Mouse (Mus musculus) kidney, embryonic 14.5 days (tissue): ENCODE data around the gene Gal3st2b. TPM values are rescaled to one million over a fixed set of nuclear protein-coding genes. Genes with fewer than 3 reads are reported as not detected.
"Not testable (repeated sequence)": the region's sequence is repeated elsewhere in the genome, so short reads cannot be mapped to it uniquely, and the experiment has no call there.

Source experiments
- ATAC-seq: fragments of 200-750 bp; cut with Nextera tagmentation; 2 replicates; pipeline ENCODE4 v1.8.0; 2017; ENCODE audit warnings: moderate number of reproducible peaks, mild to moderate bottlenecking, moderate TSS enrichment, moderate library complexity; ENCODE audit not compliant: low FRiP score, low TSS enrichment
- H3K27ac ChIP-seq: fragments of 300-500 bp; sonication (generic); 2 replicates; pipeline ENCODE4 v1.5.1; 2014; ENCODE audit warnings: low read depth, mild to moderate bottlenecking, low read length, moderate library complexity, mixed read lengths
- H3K27me3 ChIP-seq: fragments of 300-500 bp; sonication (generic); 2 replicates; pipeline ENCODE4 v1.6.1; 2014; ENCODE audit warnings: mild to moderate bottlenecking, low read length; ENCODE audit not compliant: control insufficient read depth, insufficient read depth
- H3K36me3 ChIP-seq: fragments of 300-500 bp; sonication (generic); 2 replicates; pipeline ENCODE4 v1.6.1; 2014; ENCODE audit warnings: low read length, mixed read lengths; ENCODE audit not compliant: control insufficient read depth, insufficient read depth
- H3K4me1 ChIP-seq: fragments of 300-500 bp; sonication (generic); 2 replicates; pipeline ENCODE4 v1.6.1; 2014; ENCODE audit warnings: low read length, mixed read lengths; ENCODE audit not compliant: control insufficient read depth, insufficient read depth
- H3K4me2 ChIP-seq: fragments of 300-500 bp; sonication (generic); replicated peaks from 2 replicates; pipeline ENCODE4 v1.6.1; 2014; ENCODE audit warnings: low read depth, mild to moderate bottlenecking, low read length
- H3K4me3 ChIP-seq: fragments of 300-500 bp; sonication (generic); 2 replicates; pipeline ENCODE4 v1.5.1; 2014; ENCODE audit warnings: mild to moderate bottlenecking, low read length
- H3K9ac ChIP-seq: fragments of 300-500 bp; sonication (generic); 2 replicates; pipeline ENCODE4 v1.6.1; 2014; ENCODE audit warnings: low read depth, mild to moderate bottlenecking, low read length, moderate library complexity
- H3K9me3 ChIP-seq: fragments of 300-500 bp; sonication (generic); 2 replicates; pipeline ENCODE4 v1.6.1; 2016; ENCODE audit warnings: low read length; ENCODE audit not compliant: control insufficient read depth
- WGBS: fragments of 180-500 bp; shearing (Covaris S2); extraction: QIAGEN DNeasy Blood & Tissue Kit; methylation state at CpG from one replicate; pipeline ENCODE4 v1.1.7; 2014; 5-methylcytosine and 5-hydroxymethylcytosine counted together
- polyA plus RNA-seq: library from polyadenylated mRNA; unstranded; fragments of >200 nt; fragmentation: Nextera tagmentation; extraction: Ambion mirVana; gene quantifications from 2 replicates; pipeline ENCODE4 v1.2.1, GENCODE M21; 2014

The Gal3st2b gene
- polyA plus RNA-seq, 1 experiment from 2014 or later = not detected

DNA sequence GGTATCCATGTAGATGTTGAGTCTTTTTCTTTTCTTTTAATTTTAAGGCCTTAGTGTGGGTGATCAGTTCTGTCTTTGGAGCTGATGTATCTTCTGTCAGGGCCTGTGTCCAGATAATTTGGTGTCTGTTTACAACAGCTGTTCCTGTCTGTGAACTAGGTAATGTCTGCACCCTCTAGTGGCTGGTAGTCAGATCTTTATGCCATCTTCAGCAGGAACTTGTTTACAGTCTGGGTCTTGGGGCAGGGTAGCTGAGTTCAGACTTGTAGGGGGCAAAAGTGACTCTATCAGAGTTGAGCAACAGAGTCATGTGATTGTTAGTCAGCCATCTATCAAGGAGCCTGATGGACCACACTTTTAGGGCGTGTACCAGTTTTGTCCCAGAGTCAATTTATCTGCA is 48.4 kb downstream of the Gal3st2b start:
- no CpG with 5 or more reads among the region's 1 CpGs for WGBS
- not testable (repeated sequence) for H3K36me3 ChIP-seq, H3K9ac ChIP-seq, H3K9me3 ChIP-seq, H3K4me3 ChIP-seq, H3K4me1 ChIP-seq, H3K27ac ChIP-seq, H3K27me3 ChIP-seq, H3K4me2 ChIP-seq
- peak; percentile 73 for ATAC-seq

DNA sequence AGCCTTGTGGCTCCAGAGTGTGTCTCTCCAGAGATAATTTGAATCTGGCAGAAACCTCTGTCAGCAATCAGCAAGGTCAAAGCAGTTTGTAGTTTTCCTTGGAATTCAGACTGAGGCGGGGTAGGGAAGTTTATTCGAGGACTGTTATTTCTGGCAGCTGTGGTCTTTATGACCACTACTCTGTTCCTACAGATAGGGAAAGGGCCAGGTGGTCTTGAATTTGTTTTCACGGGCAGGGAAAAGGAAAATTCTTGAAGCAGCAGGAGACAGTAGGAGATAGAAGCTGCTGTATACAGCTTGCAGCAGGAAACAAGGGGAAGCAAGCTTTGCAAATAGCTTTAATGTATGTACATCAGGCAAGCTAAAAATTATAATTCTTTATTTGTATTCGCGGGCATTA is 52.3 kb downstream of the Gal3st2b start:
- H3K4me1 ChIP-seq, H3K36me3 ChIP-seq, H3K27ac ChIP-seq, H3K4me2 ChIP-seq, H3K9ac ChIP-seq, H3K9me3 ChIP-seq, ATAC-seq, H3K4me3 ChIP-seq, H3K27me3 ChIP-seq: not testable (repeated sequence)
- WGBS = 38% methylated on average over 1 of the region's 5 CpGs

GRCm38 (mm10) chr1:93970797-93971196 is 52.7 kb downstream of the Gal3st2b start:
- H3K4me3 ChIP-seq, H3K4me1 ChIP-seq, H3K27me3 ChIP-seq, H3K4me2 ChIP-seq, ATAC-seq, H3K36me3 ChIP-seq, H3K27ac ChIP-seq, H3K9ac ChIP-seq, H3K9me3 ChIP-seq: not testable (repeated sequence)
- no CpG with 5 or more reads among the region's 4 CpGs for WGBS

DNA sequence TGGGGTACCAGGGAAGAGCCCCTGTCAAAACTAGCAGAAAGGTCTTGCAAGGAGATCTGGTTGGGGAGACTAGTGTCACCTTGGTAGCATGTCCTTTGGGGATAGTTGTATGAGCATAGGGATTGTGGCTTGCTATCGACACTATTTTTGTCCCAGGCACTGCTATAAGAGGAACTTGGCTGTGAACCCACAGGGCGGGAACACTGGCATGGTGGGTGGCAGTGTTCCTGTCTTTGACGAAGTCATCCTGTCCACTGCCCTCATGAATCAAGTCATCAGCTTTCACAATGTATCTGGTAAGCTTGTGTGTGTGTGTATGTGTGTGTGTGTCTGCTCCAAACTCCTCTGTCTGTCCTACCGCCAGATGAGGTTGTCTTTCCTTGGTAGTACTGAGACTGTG is 57.7 kb downstream of the Gal3st2b start:
- not testable (repeated sequence) for H3K27ac ChIP-seq, H3K9ac ChIP-seq, H3K4me1 ChIP-seq, ATAC-seq, H3K4me2 ChIP-seq, H3K4me3 ChIP-seq, H3K36me3 ChIP-seq, H3K9me3 ChIP-seq, H3K27me3 ChIP-seq
- WGBS = 100% methylated on average over 1 of the region's 4 CpGs

GRCm38 (mm10) chr1:93978287-93978686 is 60.2 kb downstream of the Gal3st2b start:
- not testable (repeated sequence) for H3K27ac ChIP-seq, H3K9ac ChIP-seq, H3K36me3 ChIP-seq, H3K9me3 ChIP-seq, H3K4me1 ChIP-seq, H3K4me3 ChIP-seq, H3K4me2 ChIP-seq, H3K27me3 ChIP-seq
- ATAC-seq = 0 out of 2 replicates have a peak, but pooled peaks have one; percentile 25
- no CpG with 5 or more reads among the region's 7 CpGs for WGBS

DNA sequence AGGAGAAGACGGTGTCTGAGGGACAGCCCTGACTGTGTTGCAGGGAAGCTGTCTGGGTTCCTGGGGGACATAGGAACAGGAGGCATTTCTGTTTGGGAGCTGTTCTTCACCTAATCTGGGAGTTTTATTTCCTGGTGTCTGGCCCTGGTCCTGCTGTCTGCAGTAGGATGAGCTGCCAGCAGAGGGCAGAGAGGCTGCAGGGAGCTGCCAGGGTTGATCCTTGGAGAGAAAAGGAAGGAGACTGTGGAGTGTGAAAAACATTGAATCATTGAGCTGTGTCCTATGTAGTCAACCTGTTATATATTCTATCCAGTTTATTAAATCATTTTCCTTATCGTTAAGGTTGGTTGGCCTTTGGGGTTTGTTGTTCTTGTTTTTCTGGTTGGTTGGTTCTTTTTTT is 62.8 kb downstream of the Gal3st2b start:
- not testable (repeated sequence) for H3K4me2 ChIP-seq, H3K4me3 ChIP-seq, H3K9me3 ChIP-seq, H3K4me1 ChIP-seq, H3K27ac ChIP-seq, H3K36me3 ChIP-seq, H3K27me3 ChIP-seq, H3K9ac ChIP-seq
- ATAC-seq = peak; percentile 80; the same call in 1 of the 2 replicates
- no CpG with 5 or more reads among the region's 2 CpGs for WGBS

GRCm38 (mm10) chr1:93986167-93986566 is 68.1 kb downstream of the Gal3st2b start:
- Histone ChIP-seq H3K27me3 (no peaks in the 10 kb centered on the region), H3K9ac (no peak overlapping the region), H3K4me3 (no peak overlapping the region), H3K9me3 (no peaks in the 10 kb centered on the region), H3K27ac (no peak overlapping the region), H3K36me3 (no peaks in the 10 kb centered on the region), H3K4me2 (no peak overlapping the region), H3K4me1 (no peaks in the 10 kb centered on the region)
- 74% methylated on average over 3 of the region's 3 CpGs for WGBS
- no peak for ATAC-seq

GRCm38 (mm10) chr1:93988786-93989185 is 70.7 kb downstream of the Gal3st2b start:
- Histone ChIP-seq H3K4me2 (no peak overlapping the region), H3K27ac (no peak overlapping the region), H3K4me1 (no peaks in the 10 kb centered on the region), H3K9me3 (no peaks in the 10 kb centered on the region), H3K9ac (no peak overlapping the region), H3K27me3 (no peaks in the 10 kb centered on the region), H3K4me3 (no peak overlapping the region), H3K36me3 (no peaks in the 10 kb centered on the region)
- 77% methylated on average over 3 of the region's 3 CpGs for WGBS
- ATAC-seq = no peak

DNA sequence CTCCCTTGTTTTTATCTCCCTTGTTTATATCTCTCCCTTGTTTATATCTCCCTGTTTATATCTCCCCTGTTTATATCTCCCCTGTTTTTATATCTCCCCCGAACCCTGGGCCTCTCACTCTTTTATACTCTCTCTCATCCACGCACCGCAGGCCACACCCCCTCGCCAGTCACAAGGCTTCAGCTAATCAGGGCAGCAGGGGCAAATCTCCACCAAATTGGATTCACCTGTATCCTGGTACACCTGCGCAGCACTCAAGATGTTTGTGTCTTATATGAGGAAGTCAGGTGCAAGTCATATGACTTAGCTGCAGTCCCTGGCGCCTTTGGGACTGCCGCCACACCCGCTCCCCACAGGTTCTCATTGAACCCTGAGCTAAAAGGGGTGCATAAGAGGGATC is 72.1 kb downstream of the Gal3st2b start, which contains the start of gene Gal3st2c:
Gene Gal3st2c, plus strand, starts transcription at position 301 of the 400 bp plus-strand sequence.
- H3K27ac ChIP-seq, H3K4me3 ChIP-seq, H3K9ac ChIP-seq, H3K27me3 ChIP-seq, H3K9me3 ChIP-seq, H3K4me2 ChIP-seq, H3K4me1 ChIP-seq, H3K36me3 ChIP-seq, ATAC-seq: not testable (repeated sequence)
- 93% methylated on average over 7 of the region's 8 CpGs for WGBS

GRCm38 (mm10) chr1:93991068-93991467 is 73.0 kb downstream of the Gal3st2b start:
- H3K4me3 ChIP-seq, H3K27me3 ChIP-seq, H3K4me2 ChIP-seq, H3K36me3 ChIP-seq, H3K27ac ChIP-seq, H3K9me3 ChIP-seq, H3K4me1 ChIP-seq, H3K9ac ChIP-seq, ATAC-seq: not testable (repeated sequence)
- WGBS = 74% methylated on average over 2 of the region's 2 CpGs
